Mouse (Mus musculus) E14TG2a.4 (cell line): ENCODE measurements around the gene Bdh1.

ENCODE experiments used
- CTCF ChIP-seq: conservative IDR thresholded peaks from 2 replicates; pipeline ENCODE4 v1.5.1; 2014; ENCODE audit warnings: low read length
- NANOG ChIP-seq: IDR thresholded peaks from 2 replicates; pipeline ENCODE4 v1.6.1; 2014; ENCODE audit warnings: borderline replicate concordance, low read length, mixed read lengths
- POU5F1 ChIP-seq: IDR thresholded peaks from 2 replicates; pipeline ENCODE4 v1.6.1; 2014; ENCODE audit warnings: low read length, borderline replicate concordance

- TF ChIP-seq CTCF = no peak
- no peak for TF ChIP-seq POU5F1
- no peak for TF ChIP-seq NANOG
Measured at GRCm38 (mm10) chr16:31400908-31401692, 21.0 kb upstream of the Bdh1 start.
